Mouse (Mus musculus) kidney, postnatal 14 days (tissue): ENCODE results near the gene Mlycd.
A peak's percentile ranks its signal among the peaks of the same experiment; 100 is the strongest.

Source experiments
- DNase-seq: peaks from one replicate; pipeline ENCODE4 v3.0.0; 2022; ENCODE audit warnings: mixed read lengths

Mlycd gene

DNA sequence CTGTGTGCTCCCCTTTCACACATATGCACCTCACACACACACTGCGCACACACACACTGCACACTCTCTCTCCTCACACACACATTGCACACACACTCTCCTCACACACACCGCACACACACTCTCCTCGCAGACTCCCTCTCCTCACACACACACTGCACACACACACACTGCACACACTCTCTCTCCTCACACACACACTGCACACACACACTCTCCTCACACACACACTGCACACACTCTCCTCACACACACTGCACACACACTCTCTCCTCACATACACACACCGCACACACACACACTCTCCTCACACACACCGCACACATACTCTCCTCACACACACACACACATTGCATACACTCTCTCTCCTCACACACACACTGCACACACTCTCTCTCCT is 10.0 kb downstream of the Mlycd start:
- no peak for DNase-seq

DNA sequence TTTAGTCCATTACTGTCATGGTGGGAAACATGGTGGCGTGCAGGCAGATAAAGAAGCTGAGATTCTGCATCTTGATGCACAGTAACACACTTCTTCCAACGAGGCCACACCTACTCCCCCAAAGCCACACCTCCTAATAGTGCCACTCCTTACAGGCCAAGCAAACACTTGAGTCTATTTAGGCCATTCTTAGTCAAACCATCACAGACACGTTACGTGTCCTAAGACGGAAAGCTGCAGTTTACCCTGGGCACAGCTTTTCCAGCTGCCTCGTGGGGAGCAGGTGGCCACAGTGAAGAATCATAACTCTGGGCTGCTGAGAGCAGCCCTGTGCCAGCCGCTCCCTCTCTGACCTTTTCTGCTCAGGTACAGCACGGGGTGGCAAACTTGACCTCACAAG is 13.6 kb downstream of the Mlycd start:
- no peak for DNase-seq

DNA sequence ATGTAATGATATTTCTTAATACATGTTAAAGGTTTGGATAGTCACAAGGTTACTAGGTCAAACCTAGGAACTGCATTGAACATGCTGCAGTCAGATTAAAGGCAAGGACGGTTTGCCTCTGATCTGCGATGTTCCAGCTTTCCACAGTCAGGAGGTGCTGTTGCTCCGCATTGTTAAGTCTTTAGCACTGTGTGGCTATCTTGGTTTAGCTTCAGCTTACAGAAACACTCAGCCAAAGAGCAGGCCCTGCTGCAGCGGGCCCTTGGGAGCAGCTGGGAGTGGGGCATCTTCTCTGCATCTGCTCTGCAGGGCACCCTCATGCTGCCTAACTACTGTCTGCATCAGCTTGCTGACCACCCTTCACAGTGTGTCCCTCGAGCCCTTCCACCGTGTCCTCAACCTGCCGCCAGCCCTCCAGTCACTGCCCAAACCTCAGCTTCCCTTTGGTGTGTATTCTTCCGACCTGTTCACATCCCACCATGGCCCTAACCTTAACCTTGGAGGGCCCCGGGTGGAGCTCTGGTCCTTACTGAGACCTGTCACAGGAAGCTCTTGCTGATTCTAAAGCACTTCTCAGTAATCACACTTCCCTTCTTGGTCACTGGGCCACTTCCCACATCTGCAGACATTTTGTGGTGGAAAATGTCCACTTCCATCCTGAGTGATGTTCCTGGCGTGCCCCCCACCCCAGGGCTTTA is 17.5 kb downstream of the Mlycd start:
- no peak for DNase-seq

DNA sequence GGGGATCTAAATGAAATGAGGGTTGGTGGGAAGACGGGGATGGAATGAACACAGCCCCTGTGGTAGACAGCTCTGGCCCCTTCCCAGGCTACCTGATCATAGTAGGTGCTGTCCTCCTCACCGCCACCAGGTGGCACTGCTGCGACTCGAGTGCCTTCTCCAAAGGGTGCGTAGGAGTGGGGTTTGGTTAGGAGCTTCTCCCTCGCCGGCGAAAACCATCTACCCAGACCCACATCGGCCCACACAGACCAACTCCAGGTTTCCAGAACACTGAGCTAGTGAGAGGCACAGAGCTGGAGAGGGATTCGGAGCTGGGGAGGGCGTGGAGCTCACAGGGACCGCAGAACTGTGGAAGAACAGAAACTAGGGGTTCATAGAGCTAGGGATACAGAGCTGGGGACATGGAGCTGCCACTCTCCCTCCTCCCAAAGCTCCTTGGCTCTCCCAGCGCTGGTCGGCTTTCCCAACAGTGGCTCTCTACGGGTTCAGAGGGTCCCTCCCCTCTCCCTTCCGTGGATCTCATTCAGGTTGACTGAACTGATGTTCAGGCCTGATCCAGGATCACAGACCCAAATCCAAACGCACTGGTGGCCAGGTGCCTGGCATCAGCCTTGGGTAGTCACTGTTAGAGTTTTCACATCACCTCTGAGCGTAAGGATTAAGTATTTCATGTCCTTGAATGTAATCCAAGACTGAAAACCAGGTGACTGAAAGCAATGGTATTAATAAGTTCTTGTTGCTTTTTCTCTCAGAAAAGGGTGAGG is 18.2 kb downstream of the Mlycd start:
- peak; percentile 80 for DNase-seq

- no peak for DNase-seq
Measured at GRCm38 (mm10) chr8:119413605-119414004, 18.9 kb downstream of the Mlycd start.

DNA sequence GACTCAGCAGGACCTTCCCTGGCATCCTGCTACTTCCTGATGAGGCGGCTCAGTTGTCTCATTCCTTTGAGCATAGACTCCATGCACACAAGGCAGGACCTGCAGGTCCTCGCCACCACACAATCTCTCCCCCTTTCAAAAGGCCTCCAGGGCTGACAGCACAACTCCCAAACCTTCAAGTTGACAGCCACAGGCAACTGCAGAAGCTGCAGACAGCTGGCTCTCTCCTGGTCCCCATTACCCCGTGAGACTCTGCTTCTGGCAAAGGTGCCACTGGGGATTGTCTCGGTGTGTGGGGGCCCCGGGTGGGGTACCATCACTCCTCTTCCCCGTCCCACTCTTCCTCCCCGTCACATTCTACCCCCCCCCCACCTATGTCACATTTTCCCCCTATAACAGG is 25.6 kb downstream of the Mlycd start:
- DNase-seq, result no peak

GRCm38 (mm10) chr8:119421603-119422122 is 27.0 kb downstream of the Mlycd start:
- no peak for DNase-seq

DNA sequence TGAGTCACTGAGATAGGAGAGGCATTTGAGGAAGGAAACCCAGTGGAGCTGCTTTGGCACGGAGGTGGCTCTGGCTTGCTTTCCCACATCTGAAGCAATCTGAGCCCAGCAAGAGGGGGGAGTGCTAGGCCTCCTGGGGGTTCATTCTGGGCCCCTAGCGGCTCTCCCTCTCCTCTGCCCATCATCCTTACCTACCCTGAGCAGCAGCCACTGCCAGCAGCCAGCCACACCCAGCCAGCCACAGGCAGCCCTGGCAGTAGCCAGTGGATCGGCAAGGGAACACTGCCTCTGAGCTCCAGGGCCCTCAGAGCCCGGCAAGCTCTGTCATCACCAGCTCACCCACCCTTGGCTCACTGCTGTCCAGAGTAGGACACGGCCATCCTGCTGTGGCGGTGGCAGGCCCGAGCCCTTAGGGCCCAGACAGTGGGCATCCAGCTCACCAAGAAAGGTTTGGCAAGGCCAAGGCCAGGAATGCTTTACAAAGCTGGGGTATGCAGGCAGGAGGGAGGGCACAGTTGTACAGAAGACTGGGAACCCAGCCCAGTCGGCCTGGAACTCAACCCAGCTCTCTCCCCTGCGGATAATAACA is 27.5 kb downstream of the Mlycd start:
- DNase-seq, result peak; percentile 48

GRCm38 (mm10) chr8:119423631-119424141 is 29.0 kb downstream of the Mlycd start:
- peak; percentile 75 for DNase-seq

- peak; percentile 56 for DNase-seq
Measured at GRCm38 (mm10) chr8:119424199-119424733, 29.6 kb downstream of the Mlycd start.

GRCm38 (mm10) chr8:119424740-119425139 is 30.1 kb downstream of the Mlycd start:
- DNase-seq, result no peak

DNA sequence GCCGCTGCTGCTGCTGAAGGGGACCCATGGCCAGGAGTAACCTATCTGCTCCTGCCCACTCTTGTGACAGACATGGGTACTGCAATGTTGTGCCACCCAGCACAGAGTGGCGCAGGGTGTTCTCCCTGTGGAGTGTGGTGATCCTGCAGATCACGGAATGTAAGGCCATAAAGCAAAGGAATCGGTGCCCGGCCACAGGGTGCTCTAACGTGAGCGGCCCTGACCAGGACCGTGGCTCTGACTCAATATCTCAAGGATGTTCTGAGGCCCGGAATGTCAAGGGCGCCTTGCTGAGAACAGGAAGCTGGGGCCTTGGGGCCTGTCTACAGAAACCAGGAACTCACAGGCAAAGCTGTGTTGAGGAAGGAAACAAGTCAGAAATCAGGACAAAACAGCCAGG is 30.9 kb downstream of the Mlycd start:
- peak; percentile 70 for DNase-seq

DNA sequence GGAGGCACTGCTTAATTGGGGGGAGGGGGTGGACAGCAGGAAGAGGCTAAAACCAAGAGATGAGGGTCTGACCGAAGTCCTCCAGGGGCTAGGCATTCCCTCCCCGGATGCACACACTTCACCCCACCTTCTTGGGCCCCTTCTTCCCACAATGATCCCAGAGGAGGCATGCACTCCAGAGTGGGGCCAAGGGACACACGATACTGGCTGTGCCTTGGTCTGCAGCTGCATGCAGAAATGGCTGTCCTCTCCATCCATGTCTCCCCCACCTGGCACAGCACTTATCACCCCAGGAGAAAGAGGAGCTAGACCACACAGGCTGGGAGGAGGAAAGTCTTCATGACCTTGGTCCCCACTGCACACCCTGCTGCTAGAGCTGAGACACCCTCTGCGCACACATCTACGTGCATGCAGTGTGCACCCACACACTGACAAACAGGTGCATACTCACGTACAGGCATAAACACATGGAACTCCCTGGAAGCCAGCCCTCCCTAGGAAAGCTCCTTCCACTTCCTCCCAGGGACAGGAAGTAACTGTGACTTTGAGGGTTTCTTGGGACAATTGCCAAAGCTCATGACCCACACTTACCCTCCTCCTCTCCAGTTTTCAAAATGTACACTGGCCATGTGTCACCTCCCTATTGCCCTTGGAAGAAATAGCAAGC is 31.5 kb downstream of the Mlycd start:
- DNase-seq, result peak; percentile 54

GRCm38 (mm10) chr8:119427634-119428349 is 33.1 kb downstream of the Mlycd start:
- no peak for DNase-seq

- no peak for DNase-seq
Measured at GRCm38 (mm10) chr8:119428350-119428740, 33.7 kb downstream of the Mlycd start.

GRCm38 (mm10) chr8:119428766-119429327 is 34.2 kb downstream of the Mlycd start:
- no peak for DNase-seq

DNA sequence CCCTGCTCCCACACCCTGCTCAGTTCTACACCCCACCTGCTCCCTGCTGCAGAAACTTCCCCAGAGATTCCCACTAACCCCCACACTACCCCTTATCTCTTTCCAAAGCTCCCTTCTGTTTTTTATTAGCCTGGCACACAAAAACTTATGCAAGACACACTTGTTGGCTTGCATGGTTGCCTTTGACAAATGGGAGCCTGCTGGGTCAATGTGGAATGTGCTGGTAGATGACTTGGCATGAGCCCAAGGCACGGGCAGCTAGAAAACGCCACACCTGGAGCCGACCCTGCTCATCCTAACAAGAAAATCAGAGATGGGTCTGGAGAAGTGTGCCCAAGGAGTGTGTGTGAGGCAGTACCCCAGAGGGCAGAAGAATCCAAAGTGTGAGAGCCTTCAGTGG is 34.9 kb downstream of the Mlycd start:
- peak; percentile 74 for DNase-seq

DNA sequence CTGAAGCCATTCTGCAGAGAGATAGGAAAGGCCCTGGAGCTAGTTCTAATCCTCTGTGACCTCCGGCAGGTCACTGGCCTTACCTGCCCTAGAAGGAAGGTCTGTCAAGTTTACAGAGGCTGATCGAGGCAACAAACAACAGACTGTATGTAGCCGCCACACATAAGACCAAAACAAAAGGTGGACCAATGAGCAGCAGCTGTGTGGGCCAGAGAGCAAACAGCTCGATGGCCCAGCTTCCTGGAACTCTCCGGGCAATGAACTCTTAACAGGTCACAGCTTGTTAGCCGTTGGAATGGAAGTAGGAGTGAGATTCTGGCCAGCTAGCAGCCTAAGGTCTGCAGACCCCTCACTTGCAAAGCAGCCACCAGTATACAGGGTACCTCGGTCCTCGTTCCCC is 35.6 kb downstream of the Mlycd start:
- no peak for DNase-seq

DNA sequence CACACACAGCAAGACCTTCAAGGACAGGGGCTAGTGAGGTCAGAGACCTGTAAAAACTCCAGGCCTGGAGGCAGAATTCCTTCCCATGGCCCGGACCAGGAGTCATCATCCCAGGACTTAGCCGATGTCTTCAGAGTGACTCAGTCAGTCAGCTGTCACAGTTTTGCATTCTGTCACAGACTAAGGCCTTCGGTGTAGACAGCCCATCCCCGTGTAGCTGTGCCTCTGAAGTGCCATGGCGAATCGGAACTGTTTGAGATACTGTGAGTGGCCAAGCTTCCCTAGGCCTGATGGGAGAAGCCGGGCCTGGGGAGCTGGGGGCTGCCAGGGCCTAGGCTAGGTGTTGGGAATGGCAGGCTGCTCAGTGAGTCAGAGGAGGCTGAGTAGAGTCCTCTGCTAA is 36.0 kb downstream of the Mlycd start:
- no peak for DNase-seq

DNA sequence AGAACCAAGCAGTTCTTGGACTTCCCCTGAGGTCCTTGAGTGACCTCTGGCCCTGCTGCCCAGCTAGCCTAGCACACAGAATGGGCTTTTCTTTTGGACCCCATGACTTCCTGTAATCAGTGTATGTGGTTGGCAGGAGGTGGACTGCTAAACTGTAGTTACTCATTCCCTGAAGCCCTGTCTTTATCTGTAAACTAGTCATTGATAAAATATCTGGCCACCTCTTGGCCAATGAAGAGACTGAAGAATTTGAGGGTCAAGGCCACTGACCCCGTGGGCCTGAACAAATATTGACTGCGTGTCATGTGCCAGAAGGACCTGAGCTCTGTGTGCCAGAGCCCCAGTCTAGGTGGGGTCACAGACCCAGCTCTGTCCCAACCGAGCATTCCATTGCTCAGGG is 37.7 kb downstream of the Mlycd start:
- no peak for DNase-seq

DNA sequence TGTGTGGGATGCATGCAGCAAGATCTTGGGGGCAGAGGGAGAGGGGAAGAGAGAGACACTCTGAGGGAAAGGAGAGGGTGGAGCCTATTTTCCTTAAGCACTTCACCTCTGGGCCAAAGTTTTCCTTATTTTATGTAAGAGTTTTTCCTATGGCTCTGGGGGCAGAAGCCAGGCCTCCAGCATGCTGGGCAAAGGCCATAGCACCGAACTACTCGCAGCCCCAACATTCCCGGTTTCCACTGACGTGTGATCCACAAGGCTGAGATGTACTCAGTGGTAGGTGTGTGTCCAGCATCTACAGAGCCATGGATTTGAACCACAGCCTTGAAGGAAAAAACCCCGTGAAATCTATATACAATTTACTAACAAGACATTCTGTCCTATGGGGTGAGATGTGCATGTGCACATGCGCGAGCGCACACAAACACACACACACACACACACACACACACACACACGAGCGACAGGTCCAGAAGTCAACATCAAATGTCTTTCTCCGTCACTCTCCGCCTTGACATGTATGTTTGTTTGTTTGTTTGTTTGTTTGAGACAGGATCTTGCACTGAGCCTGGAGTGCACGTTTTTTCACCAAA is 39.0 kb downstream of the Mlycd start, which contains the start of gene Osgin1:
Osgin1 (plus strand) TSS at position 543 of the 593 bp plus-strand sequence.
- DNase-seq, result peak; percentile 55
